Mouse (Mus musculus) cerebellum, postnatal 25 days (tissue): ENCODE data around the gene Acbd6.

Experiments used
- DNase-seq, 2 experiments: peaks; one replicate each; pipeline ENCODE4 v3.0.0; 2021; ENCODE audit warnings: mixed read lengths in 2 of 2

Acbd6 gene

GRCm38 (mm10) chr1:155729113-155729795 is 171.3 kb downstream of the Acbd6 start:
- no peak for DNase-seq

- no peak for DNase-seq
Measured at GRCm38 (mm10) chr1:155731156-155731555, 173.2 kb downstream of the Acbd6 start.

- no peak for DNase-seq
Measured at GRCm38 (mm10) chr1:155736096-155736825, 178.3 kb downstream of the Acbd6 start.

DNA sequence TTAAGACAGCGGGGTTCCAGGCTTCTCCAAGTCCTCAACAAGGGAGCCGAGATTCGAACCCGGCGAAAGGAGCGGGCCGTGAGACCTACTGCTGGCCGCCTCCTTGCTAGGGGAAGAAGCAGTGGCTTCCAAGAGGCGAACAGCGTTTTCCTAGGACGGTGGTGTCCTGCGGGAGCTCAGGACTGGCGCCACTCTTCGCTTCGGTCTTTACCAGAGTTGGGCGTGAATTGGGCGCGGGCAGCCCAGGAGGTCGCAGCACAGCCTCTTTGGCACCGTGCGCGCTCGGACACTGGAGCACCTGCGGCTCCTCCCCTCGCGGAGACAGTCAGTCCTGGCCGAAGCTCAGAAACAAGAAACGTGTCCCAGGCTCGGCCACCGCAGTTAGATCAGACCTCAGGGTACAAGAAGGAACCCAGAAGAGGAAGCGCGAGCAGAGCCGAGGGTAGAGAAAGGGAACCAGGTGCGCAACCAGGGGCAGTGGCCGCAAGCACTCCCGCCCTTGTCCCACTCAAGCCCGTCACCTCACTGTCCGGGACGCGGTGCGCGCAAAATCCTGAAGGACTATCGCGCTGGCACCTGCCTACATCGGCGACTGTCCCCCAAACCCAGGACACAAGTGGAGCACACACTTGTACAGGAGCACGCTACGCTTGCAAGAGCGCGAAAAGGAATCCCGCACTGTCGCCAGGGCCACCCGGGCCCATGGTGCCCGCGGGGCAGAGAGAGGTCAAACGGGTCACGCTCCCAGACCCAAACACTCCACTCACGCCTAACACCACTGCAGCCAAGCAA is 179.3 kb downstream of the Acbd6 start:
- no peak for DNase-seq

DNA sequence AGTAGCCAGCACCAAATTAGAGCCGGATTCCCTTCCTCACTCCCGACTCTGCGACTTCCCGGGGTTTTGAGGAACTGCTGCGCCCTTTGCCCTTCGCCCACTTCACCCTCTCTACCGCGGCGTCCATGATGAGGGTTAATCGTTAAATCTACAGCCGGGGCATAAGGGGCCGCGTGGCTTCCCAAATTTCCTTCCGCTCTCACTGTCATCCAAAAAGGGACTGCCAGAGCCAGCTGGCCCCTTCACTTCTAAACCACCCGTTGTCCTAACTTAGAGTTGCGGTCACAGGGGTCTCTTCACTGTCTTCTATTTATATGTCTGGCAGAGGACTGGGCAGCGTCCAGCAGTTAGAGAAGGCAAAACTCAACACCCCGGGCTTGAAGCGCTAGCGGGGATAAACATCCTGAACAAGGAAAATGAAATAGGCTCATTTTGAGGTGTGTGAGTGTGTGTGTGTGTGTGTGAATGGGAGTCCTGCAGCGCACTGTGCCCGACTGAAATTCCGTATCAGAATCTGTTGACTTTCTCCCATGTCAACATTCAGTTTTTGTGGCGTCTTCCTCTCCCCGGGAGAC is 180.0 kb downstream of the Acbd6 start:
- no peak for DNase-seq
